Mouse (Mus musculus) common myeloid progenitor, adult 5-6 weeks (primary cell): Measurements from ENCODE around the gene Peli2. TPM values are rescaled to one million over a fixed set of nuclear protein-coding genes. Genes with fewer than 3 reads are reported as not detected.

ENCODE experiments used
- ATAC-seq: replicated peaks from 2 replicates; pipeline ENCODE4 v1.8.0; 2016; ENCODE audit warnings: low read depth, mild to moderate bottlenecking, moderate TSS enrichment, inconsistent platforms; ENCODE audit not compliant: poor library complexity, severe bottlenecking
- total RNA-seq: library from RNA; stranded (forward); fragments of 200-1000, 187-1606 nt; gene quantifications from 2 replicates; pipeline ENCODE4 v1.2.3, GENCODE M21; 2017

Peli2 gene
- total RNA-seq, 1 experiment from 2014 or later = 8.6 TPM

DNA sequence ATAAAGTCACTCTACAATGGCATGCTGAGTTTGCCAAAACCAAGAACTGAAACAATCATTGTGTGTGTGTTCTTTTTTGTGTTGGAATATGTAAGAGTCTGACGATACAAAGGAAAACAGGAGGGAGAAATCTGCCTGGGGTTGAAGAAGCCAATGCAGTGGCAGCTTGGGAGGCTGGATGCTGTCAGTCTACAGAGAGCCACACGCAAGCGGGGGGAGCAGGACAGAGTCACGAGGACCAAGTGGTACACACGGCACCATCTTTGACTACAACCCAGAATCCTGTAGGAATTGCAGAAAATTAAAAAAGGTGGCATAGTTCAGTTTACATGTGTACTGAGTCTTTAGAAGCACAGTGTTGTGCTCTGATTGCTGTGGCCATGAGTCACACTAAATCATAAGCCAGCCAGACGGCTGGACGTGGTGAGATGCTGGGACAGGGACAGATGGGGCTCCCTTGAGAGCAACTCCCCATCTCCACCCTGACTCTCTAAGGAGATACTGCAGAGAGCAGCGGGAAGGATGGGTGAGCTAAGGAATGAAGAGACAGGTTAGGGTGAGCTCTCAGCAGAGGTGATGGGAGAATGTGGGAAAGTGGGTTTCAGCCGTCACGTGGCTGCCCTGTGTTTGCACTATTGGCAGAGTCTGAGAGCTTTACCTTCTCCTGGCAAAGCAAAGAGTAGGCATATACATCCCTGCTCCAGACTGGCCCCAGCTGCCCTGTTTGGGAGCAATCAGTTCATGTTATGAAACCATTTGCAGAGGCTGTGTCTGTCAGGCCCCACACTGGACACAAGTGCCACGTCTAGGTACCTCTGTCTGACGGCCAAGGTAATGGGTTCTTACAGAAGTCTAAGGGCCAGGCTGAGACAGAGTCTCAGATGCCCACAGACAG is 87.4 kb downstream of the Peli2 start:
- no peak for ATAC-seq

- ATAC-seq = no peak
Measured at GRCm38 (mm10) chr14:48209436-48209835, 88.8 kb downstream of the Peli2 start.

- ATAC-seq = no peak
Measured at GRCm38 (mm10) chr14:48210089-48210488, 89.5 kb downstream of the Peli2 start.

DNA sequence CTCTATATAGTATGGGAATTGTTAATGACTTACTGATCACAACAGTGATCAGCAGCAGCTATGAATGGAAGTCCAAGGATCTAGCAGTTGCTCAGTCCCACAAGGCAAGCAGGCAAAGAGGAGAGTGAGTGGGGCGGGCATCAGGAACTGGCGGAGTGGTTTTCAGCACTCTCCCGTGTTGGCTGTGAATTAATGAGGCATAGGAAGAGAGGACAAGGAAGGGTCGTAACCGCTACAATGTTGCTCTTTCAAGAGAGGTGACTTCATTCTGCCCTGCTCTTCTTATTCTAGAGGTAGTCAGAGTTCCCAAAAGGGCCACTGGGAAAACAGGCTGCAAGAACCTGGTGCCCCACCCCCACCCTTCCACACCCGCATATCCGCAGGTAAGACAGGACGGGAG is 90.9 kb downstream of the Peli2 start:
- ATAC-seq = no peak

GRCm38 (mm10) chr14:48212839-48213238 is 92.2 kb downstream of the Peli2 start:
- ATAC-seq = no peak

GRCm38 (mm10) chr14:48213593-48213992 is 93.0 kb downstream of the Peli2 start:
- ATAC-seq = no peak

DNA sequence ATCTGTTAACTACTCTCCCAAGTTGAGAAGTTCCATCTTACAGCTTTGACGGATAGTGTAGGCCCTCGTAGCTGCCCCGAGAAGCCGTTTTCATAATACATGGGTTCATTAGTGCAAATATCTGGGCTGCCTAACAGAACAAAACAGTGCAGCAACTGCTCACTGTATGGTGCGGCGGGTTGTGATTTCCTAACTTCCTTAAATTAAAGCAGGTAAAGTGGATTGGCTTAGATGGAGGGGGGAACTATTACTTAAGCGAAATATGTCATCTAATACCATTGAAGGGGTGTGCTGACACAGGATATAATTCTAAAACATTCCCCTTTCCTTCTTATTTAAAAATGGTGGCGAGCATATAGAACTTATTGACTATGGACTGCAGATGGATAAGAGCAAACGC is 101.4 kb downstream of the Peli2 start:
- ATAC-seq = no peak

GRCm38 (mm10) chr14:48222684-48223083 is 102.1 kb downstream of the Peli2 start:
- ATAC-seq = no peak

DNA sequence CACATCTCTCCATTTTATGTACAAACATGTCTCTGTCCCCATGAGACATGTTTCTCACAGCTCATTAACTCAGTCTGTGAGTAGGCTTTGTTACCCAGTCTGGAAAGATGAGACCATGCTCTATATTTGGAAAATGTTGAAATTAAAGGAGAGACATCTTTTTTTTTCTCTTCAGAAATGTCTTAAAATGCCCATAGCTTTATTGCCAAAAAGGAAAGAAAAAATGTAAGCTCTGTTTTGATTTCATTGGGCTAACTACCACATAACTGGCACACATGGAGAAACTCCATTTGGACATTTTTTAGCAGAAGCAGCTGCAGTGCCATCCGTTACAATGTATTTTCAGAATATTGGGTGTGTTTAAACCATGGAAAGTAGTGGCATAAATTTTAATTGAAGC is 103.6 kb downstream of the Peli2 start:
- ATAC-seq = no peak

DNA sequence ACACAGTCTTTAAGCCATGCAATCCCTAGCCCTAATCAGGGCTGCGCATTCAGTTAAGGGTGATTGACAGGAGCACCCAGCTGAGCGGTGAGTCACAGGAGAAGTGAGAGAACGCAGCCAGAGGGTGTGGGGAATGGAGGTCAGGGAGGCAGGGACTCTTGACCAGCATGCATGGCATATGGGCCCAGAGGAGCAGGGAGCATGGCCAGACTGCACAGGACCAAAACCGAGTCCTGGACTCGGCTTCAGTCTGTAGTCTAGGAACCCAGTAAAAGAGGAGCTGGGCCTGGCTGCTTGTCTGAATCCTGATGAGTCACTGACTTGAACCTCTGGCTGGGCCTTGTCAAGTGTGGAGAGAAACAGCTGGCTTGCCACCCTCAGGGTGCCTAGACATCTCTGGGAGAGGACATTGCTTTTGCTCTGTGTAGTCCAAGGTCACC is 104.3 kb downstream of the Peli2 start:
- no peak for ATAC-seq

DNA sequence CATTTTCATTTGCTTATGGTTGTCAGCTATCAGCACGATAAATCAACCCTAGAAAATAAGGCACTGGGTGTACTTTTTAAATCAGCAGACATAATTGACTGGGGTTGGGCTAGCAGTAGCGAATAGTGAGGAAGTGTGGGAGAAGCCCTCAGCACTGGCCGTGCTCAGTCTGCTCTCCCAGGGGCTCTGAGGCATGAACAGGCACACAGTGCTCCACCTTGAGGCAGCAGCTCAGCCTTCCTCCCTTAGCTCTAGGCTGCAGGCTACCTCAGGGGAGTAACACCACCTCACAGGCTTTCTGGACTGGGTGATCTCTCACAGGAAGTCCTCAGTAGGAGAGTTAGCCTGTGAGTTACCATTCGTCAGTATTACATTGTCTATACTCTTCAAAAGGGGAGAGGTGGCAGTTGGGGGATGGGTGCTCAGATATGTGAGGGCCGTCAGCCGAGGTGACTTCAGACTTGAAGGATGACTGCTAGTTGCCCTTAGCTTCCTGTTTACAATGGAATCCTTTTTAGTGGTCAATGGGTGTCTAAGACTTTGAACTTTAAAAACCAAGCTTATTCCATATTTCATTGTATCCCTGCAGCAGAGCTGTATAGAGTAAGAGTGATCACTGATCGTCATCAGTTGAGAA is 105.3 kb downstream of the Peli2 start:
- no peak for ATAC-seq

DNA sequence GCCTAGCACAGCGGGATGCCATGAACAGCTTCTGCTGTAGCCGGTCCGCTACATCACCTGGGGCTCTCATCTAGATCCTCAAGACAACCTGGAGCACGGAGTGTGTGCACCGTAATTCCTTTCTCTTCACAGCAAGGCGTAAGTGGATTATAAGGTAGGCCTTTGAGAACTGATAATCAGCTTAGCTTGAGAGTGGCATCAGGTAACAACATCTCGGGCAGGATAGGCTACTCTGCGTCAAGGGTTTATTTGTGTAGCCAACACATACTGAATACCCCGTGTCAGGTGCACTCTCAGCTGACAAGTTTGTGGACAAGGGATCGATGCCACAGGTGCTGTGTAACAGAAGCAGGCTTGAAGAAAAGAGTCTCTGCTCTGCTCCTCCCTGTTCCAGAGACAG is 106.1 kb downstream of the Peli2 start:
- no peak for ATAC-seq

DNA sequence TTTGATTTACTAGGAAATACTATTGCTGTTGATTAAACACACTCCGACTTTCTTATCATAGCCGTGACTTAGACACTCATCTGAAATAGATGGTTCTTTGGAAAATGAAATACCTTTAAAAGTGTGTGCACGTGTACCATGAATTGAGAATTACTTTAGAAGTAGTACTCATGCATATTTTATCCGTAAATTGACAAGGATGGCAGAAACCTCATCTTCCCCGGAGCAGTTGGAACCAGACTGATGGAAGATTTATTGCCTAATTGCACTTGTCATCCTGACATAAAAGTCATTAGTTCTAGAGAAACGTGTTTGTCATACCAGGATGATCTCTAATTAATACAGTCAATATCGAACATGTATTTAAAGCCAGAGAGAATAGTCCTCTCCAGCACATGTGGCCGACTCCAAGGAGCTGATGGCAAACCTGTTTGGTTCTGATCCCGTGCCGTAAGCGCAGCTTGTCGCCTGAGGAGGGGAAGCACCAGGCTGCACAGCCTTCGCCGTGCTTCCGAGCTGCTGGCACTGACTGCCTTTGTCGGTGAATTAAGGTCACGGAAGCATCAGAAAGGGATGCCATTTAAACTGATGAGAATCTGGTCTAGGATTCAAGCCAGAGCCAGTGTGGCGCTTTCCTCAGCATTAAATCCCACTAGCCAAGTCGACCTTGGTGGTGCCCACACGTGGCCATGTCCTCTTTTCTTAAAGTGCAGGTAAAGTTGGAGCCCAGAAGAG is 114.3 kb downstream of the Peli2 start:
- no peak for ATAC-seq

- no peak for ATAC-seq
Measured at GRCm38 (mm10) chr14:48241335-48241734, 120.7 kb downstream of the Peli2 start.

DNA sequence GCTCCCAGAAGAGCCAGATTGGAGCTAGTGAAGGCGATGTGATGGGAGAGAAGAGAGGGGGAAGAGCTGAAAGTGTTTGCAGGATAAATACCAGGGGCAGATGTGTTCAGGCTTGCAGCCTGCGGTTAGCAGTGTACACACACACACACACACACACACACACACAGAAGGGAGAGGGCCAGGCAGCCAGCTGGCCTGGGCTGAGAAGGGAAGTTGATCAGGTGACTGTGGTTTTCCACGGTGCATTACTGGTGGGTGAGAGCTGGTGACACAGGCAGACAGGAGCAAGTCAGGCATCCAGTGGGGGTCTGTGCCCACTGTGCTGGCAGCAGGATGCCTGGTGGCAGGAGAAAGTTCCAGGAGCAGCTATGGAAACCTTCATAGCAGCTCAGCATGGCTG is 125.6 kb downstream of the Peli2 start:
- peak; percentile 98 for ATAC-seq

DNA sequence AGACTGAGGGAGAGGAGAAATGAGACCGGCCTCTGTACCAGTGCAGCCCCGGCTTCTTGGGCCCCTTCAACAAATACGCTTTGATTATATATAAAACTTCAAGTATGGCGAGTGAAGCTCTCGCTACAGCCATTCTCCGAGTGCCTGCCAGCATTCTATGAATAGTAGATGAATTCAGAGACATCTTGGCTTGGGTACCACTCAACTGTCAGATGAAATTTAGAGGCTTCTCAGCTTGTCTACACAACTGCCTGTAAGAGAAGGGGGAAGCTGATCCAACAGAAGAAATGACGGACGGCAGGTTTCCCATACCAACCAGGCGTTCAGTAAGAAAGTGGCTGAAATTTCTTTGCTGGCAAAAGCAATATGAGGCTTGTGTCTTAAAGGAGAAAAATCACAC is 126.3 kb downstream of the Peli2 start:
- ATAC-seq = no peak

DNA sequence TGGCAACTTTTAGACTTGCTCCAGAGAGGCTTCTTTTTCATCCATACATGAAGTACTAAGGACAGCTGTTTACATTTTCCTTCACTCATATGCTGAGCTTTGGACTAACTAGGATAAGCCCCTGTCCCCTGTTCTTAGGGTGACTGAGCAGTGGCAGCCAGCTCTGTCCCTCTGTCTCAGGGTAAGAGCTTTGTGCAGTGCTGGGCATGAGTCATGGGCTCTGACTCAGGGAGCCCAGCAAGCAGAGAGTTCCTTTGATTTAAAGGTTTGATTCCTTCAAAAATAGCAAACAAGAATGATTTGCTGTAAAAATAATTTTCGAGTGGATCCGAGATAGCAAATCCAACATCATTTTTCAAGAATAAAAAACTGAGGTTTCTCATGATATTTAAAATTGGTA is 128.8 kb downstream of the Peli2 start:
- no peak for ATAC-seq

DNA sequence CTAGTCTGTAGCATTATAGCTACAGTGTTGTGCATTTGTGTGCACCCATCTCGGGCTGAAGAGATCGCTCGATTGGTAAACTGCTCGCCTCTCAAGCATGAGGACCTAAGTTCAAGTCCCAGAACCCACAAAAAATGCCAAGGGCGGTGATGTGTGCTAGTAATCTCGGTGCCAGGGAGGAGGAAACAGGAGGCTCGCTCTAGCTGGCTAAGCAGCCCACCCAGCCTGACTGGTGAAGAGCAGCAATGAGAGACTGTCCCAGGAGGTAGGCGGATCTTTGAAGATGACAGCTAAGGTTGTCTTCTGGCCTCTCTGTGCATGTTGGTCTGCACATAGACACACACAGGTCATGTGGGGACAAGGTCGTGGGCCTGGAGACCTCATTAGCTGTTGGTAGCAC is 129.3 kb downstream of the Peli2 start:
- no peak for ATAC-seq

- no peak for ATAC-seq
Measured at GRCm38 (mm10) chr14:48251381-48251979, 130.9 kb downstream of the Peli2 start.

GRCm38 (mm10) chr14:48253183-48253582 is 132.6 kb downstream of the Peli2 start:
- peak; percentile 65 for ATAC-seq
